Mouse (Mus musculus) skeletal muscle tissue, adult 2 months (tissue): Measurements from ENCODE around the gene Ilk.
A peak's percentile ranks its signal among the peaks of the same experiment; 100 is the strongest.
"Not testable (repeated sequence)": the region's sequence is repeated elsewhere in the genome, so short reads cannot be mapped to it uniquely, and the experiment has no call there.

Source experiments
- DNase-seq: peaks from one replicate; pipeline ENCODE4 v3.0.0-alpha.2; 2012; ENCODE audit warnings: low read depth, low spot score

Gene Ilk

DNA sequence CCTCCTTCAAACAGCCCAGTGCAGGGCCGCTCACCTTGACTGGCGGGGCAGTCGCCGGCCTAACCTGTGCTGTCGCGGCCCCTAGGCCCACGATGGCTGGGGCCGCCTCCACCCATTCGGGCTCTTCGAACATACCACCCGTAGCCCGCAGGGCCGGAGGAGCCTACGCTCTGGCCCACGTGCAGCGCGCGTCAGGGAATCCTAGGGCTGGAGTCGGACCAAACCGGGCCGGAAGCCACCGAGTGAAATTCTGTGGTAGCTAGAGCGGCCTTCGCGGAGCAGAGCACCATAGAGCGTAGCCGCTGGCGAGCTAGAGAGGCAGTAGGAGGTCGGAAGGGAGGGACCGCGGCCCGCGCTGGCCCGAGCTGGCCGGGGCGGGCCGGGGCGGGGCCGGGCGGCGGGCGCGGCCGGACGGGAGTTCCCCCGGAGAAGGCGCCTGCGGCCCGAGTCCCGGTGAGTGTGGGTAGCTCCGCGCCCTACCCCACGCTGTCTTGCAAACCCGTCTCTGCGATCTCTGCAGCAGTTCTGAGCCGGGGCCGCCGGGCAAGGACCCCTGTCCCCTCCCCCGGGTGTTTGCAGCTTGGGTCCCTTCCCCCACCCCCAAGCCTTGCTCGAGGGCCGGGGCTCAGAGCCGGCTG is at the start of gene Ilk:
Gene Ilk, plus strand, starts transcription at position 329 of the 638 bp plus-strand sequence.
- peak; percentile 94 for DNase-seq

DNA sequence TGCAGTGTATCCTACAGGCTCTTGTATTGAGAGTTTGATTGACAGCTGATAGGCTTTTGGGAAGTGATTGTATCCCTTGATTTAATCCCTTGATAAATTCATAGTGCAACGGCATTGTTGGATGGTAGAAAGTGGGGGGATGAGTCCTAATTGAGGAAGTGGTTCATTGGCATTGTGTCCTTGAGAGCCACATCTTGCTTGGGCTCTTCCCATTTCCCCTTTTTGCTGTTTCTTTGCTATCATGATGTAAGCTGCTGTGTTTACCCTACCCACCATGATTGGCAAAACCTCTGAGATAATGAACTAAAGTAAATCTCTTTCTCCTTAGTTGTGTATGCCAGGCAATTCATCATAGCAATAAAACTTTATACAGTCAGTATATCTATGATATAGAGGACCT is 45.5 kb upstream of the Ilk start:
- no peak for DNase-seq

DNA sequence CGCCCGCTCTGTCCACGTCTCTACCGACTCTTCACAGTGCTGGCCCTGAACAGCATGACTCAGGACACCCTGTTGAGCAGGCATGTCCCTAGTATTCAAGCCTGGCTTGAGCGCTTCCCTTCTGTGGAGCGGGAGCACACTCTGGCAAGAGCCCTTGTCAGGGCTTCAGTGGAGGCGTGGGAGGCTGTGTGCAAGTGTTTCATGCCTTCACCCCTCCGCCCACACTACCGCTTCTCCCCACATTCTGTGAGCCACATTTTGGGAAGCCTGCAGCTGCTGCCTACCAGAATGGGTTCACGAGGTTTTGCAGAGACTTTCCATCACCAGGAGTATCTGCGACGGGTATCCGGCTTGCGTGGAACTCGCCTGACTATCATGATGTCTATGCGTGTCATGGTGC is 33.2 kb upstream of the Ilk start:
- DNase-seq, result no peak

DNA sequence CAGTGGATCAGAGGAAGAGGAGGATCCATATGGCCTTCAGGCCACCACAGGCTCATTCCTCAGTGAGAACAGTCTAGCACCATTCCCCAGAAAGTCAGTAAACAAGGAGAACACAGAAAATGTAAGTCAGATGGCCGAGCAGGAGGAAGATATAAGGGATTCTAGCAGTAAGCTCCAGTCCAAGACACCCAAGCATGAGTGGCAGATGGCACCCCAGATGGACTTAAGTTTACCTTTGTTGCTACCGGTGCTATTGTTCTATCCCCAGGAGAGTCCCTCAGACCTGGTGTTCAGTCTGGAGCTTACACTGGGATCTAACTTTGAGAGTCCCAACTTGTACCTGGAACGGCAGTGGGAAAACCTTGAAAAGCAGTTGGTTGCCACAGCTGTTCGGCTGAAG is 32.6 kb upstream of the Ilk start:
- DNase-seq, result no peak

DNA sequence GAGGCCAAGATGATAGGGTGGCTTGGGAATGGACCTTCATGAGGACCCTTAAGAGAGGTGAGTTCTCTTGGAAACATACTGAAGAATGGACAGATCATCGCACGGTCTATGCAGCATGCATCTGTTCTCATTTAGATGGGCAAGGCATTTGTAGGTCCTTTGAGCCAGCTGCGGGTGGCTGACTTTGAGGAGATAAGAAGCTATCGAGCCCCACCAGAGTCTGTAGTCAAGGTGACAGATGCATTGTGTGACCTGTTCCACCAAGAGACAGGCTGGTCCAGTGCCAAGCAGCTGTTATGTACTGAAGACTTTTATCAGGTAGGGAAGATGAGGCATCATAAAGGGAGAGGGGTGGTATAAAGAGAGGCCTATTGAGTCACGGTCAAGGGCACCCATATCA is 27.7 kb upstream of the Ilk start:
- DNase-seq, result no peak

DNA sequence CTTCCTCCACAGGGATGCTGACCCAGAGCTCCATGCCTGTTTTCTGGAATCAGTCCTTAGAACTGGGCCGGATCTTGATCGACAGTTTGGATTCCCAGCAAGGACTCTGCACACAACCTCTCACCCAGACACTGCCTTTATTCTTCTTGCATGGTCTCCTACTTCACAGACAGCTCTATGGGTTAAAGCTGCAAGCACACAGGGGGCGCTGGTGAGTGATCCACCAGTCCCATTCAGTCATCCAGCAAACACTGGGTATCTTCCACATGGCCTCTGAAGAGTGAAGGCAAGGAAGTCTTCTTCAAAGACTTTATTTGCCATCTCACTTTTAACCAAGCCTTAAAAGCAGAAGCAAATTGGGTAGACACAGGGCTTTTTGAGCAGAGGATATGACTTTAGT is 21.0 kb upstream of the Ilk start:
- no peak for DNase-seq

DNA sequence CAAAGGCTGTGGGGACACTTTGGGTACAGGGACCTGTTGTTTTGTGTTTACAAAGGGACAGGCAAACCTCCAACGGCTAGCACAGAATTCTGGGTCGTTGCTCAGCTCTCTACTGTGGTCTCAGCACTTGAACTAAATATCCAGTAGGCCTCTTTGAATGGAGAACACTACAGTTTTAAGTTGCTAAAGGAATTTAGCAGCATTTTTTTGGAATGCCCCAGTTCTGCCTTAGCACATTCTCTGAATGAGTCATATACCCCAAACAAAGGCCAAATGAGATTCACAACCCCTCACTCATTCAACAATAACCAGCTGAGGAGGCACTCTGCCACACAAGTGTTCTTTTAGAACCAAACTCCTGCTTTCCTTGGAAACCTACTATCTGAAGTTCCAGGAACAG is 14.5 kb upstream of the Ilk start:
- DNase-seq, result no peak

DNA sequence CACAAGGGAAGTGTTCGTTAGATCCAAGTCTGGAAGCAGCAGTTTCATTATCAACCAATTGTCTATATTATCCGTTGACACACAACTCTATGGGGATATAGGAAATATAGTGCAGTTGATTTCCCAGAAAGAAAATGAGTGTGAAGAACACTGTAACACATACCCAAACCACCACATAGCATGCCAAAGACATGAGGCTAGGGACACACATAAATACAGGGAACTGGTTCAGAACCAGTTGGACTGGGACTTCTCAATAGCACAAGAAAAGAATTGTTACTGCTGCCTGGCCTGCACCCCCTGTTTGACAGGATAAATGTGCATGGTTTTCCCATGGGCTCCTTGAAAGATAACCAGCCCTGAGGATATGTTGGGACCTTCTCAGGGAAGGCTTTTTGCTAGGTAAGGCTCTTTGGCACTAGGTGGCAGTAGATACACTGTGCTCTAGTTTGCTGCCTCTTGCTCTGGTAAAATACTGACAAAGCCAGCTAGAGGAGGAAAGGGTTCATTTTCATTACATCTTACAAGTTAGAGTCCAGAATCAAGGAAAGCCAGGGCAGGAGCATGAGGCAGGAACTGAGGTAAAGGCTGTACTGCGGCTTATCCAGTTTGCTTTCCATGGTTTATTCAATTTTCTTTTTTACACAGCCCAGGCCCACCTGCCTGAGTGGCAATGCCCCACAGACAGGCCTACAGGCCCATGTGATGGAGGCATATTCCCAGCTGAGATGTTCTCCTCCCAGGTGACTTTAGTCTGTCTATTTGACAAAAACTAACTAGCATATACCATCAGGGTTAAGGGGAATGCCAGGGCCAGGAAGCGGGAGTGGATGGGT is 10.0 kb upstream of the Ilk start:
- peak; percentile 55 for DNase-seq

DNA sequence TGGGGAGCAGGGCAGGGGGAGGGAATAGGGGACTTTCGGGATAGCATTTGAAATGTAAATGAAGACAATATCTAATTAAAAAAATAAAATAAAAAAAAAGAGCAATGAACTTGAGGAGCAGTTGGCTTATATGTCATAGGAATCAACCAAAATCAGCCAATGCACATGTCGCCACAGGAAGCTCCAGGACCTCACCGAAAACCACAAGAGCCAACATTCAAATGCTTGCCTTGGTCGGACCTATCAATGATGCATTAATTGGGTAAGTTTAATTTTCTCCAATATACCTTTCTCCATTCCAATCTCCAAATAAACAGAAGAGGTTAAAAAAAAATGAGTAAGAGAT is 9.4 kb upstream of the Ilk start:
- no peak for DNase-seq

DNA sequence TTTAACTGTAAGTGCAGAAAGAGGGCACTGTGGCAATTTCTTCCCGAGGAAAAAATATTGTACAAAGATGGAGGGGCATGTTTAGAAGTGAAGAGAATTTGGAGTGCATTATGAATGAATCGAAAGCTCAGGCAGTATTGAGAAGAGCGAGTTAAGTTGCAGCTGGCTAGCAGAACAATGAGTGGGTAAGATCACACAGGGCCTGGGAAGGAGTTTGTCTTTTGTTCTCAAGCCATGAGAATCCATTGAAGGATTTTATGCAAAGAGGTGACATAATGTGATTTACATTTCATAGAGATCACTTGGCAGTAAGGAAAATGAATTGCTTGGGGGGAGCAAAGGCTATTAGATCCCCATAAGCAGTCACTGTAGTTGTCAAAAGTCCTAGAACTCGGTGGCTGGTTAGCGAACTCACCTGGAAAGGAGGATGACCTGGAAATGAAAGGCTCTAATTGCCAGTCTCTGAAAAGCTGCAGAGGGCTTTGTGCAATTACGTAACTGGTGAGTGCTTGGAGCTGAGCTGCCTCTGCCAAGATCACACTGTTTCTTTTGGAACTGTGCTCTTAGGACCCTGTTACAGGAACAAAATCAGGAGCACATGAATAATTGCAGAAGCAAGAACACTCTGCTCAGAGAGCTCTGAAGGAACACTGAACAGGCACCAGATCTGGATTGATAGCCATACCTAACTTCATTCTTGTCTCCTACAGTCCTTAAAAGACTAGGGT is 7.5 kb upstream of the Ilk start:
- DNase-seq, result peak; percentile 39

DNA sequence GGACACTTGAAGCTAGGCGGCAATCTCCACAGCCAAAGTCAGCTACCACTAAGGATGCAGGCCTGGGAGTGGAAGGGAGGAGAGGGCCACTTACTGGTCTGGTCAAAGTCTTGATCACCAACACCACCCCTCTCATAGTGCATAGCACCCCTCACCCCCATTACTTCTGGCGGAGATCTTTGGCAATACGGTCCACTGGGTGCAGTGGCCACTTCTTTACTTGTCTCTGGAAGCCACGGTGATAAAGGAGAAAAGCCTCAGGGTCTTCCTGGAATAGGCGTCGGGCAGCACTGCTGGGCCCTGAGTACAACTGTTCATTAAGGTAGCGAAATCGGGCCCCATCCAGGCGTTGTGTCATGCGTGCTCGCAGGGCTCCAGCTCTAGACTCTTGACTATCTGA is 2.6 kb upstream of the Ilk start:
- DNase-seq, result no peak

DNA sequence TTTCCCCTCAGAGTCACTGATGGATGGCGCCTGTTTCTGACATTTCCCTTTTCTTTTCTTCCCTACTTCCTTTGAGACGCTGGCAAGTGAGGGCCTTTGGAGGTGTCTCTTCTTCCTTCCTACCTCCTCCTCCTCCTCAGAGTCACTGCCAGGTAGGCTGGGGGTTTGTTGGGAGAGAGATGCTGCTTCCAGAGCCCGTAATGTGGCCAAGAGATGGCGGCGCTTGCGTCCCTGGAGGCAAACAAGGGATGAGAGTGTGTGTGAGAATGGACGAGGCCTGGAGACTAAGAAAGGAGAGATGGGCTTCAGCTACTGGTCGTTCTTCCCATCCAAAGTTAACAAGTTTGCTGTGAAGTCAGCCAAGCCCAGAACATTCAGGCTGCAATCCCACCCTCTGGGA is 1.6 kb upstream of the Ilk start:
- DNase-seq, result no peak

DNA sequence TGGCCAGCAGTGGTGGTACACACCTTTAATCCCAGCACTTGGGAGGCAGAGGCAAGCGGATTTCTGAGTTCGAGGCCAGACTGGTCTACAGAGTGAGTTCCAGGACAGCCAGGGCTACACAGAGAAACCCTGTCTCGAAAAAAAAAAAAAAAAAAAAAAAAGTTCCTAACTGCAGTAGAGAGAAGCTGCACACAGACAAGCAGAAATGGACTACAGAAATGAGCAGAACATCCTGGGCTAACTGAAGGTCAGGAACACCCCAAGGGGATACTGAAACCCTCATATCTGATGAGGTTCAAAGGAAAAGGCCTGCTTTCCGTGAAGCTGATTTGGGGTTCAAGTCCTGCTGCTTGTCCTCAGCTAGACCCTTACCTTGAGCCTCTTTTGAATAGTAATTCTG is 928 bp upstream of the Ilk start:
- DNase-seq, result not testable (repeated sequence)

DNA sequence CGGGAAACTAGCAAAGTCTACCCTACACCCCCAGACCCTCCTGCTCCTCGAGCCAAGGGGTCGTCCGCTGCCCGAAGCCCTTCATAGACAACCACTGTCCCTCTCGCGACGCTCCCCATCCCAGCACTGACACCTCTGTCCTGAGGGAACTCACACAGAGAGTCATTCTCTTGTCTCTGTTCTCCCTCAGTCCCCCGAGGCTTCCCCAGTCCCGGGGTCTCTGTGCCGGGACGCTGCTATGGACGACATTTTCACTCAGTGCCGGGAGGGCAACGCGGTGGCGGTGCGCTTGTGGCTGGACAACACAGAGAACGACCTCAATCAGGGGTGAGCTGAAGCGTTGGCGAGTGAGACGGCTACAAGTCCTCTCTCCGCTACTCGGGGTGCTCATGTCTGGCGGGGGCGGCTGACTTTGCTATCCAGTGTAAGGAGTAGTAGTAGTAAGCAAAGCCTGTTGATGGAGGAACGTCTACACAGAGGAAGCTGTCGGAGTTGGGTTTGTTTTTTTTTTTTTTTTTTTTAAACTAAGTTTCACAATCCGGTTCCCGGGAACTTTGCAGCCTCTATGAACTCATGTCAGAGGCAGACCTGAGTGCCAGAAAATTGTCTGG is 624 bp downstream of the Ilk start, which contains the start of gene Rrp8:
Gene Rrp8, minus strand, starts transcription at position 475 of the 611 bp plus-strand sequence.
- peak; percentile 31 for DNase-seq

DNA sequence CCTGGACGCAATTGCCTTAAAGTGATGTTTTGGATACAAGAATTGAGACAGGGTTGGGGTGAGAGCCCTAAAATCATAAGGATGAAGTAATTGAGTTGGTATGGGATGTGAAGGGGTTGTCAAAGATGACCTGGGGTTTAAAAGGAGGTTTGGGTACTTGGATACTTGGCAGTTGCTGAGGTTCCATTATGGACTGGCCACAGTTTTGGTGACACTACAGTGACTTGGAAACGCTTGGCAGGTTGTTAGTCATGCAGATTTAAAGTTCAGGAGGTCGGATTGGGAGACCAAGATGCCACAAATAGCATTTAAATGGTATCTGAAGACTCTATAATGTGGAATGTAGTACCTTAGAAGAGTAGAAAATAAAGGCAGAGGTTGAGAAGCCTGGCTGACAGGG is 1.3 kb downstream of the Ilk start:
- DNase-seq, result no peak

DNA sequence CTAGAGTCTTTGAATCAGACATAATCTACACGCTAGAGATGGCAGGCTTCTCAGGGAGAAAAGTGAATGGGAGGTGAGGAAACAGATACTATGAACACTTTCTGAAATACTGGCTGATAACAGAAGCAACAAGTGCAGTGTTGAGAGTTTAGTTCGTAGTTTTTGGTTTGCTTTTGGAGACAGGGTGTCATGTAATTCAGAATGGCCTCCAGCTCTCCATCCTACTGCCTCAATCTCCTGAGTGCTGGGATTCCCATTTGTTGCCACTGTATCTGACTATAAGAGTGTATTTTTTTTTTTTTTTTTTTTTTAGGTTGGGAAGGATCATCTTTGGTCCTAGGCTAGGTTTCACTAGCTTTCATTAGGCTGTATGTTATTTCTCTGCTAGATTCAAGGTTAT is 1.9 kb downstream of the Ilk start:
- DNase-seq, result no peak

DNA sequence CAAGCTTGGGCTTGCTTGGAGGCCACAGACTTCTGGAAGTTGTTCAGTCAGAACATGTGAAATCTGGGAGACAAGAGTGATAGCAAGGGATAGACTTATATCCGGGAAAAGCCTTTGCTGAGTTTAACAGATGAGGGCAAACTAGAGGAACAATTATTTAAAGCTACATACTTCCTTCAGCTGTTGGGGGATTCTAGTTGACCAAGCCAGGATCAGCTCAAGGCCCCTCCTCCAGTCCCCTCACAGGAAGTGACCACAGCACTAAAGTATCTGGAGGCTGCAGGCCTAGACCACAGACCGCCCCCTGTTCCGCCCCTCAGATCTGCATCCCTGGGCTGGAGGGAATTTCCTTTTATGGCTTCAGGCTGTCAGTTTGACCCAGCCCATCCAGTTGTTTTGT is 2.6 kb downstream of the Ilk start:
- peak; percentile 69 for DNase-seq

DNA sequence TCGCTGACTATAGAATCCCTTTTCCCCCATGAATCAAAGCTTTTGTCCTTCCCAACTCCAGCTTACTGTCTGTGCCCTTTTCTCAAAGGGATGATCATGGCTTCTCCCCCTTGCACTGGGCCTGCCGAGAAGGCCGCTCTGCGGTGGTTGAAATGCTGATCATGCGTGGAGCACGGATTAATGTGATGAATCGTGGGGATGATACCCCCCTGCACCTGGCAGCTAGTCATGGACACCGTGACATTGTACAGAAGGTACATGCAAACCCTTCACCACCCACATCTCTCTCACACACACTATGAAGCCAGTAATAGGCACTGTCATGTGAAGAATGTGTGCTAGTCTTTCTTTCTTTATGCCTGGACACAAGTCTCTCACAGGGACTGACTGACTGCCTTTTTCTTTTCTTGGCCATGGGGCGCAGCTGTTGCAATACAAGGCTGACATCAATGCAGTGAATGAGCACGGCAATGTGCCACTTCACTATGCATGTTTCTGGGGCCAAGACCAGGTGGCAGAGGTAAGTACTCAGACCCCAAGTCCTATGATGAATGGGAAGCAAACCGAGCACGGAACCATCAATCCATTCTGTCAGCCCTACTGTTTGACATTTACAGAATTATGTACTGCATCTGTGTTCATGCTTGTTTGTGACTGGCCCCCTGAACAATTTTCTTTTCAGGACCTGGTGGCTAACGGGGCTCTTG is 3.9 kb downstream of the Ilk start:
- no peak for DNase-seq

DNA sequence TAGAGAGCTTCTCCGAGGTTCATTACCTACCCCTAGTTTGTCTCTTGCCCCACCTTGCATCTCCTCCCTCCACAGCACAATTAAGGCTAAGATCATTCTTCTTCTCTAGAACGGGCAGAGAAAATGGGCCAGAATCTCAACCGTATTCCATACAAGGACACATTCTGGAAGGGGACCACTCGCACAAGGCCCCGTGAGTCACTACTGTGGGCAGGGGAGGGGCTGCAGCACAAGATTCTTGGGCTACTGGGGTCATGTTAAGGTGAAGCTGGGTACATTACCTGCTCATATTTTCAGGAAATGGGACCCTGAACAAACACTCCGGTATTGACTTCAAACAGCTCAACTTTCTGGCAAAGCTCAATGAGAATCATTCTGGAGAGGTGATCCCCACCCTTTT is 4.5 kb downstream of the Ilk start:
- no peak for DNase-seq

DNA sequence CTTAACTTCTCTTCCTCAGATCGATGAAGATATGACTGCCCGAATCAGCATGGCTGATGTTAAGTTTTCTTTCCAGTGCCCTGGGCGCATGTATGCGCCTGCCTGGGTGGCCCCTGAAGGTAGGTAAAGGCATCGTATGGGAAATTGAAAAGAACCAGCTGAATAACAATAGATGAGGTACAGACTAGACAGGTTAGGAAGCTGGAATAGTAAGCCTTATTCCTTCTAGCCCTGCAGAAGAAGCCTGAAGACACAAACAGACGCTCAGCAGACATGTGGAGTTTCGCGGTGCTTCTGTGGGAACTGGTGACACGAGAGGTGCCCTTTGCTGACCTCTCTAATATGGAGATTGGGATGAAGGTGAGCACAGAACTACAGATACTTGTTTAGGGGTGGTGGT is 5.6 kb downstream of the Ilk start:
- DNase-seq, result no peak

DNA sequence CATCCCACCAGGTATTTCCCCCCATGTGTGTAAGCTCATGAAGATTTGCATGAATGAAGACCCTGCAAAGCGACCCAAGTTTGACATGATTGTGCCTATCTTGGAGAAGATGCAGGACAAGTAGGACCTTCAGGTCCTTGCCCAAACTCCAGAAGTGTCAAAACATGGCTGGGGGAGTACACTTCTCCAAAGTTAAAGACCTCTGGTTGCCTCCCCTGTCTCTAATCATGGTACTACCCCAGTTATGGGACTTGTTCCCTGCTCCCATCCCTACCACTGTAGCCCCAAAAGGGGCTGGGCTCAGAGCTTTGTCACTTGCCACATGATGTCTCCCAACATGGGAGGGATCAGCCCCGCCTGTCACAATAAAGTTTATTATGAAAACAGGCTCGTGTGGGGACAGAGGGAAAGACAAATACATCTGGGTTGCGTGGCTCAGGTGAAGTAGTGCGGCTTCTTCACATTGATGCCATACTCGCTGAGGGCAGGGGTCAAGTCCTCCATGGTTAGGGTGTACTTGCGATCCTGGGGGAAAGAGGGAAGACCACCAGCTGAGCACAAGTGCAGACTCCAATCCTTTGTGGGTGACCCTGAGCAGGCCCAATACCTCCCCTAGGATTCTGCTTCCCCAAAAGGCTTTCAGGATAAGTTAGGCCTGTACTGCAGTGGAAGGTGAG is 6.3 kb downstream of the Ilk start:
- DNase-seq, result not testable (repeated sequence)
